Mouse (Mus musculus): Measurements from ENCODE around the gene Itgb5.

Itgb5 gene

GRCm38 (mm10) chr16:33879556-33879955 lies 50.1 kb downstream of the Itgb5 start:
- DNase-seq = peak; percentile 60

GRCm38 (mm10) chr16:33880765-33881164 lies 51.3 kb downstream of the Itgb5 start:
- DNase-seq = no peak

- DNase-seq = no peak
Observed at GRCm38 (mm10) chr16:33882540-33882939, 53.1 kb downstream of the Itgb5 start.

GRCm38 (mm10) chr16:33883046-33883975 lies 53.8 kb downstream of the Itgb5 start:
- DNase-seq = no peak

GRCm38 (mm10) chr16:33884201-33884600 lies 54.7 kb downstream of the Itgb5 start:
- DNase-seq = no peak

- no peak for DNase-seq
Observed at GRCm38 (mm10) chr16:33885021-33885471, 55.6 kb downstream of the Itgb5 start.

- no peak for DNase-seq
Observed at GRCm38 (mm10) chr16:33885671-33886328, 56.3 kb downstream of the Itgb5 start.

- no peak for DNase-seq
Observed at GRCm38 (mm10) chr16:33886665-33887064, 57.2 kb downstream of the Itgb5 start.

- DNase-seq = no peak
Observed at GRCm38 (mm10) chr16:33887981-33888380, 58.5 kb downstream of the Itgb5 start.

- DNase-seq = no peak
Observed at GRCm38 (mm10) chr16:33889000-33889607, 59.6 kb downstream of the Itgb5 start.

GRCm38 (mm10) chr16:33891099-33891498 lies 61.6 kb downstream of the Itgb5 start:
- no peak for DNase-seq

- peak; percentile 64 for DNase-seq
Observed at GRCm38 (mm10) chr16:33891561-33892281, 62.3 kb downstream of the Itgb5 start.

GRCm38 (mm10) chr16:33892539-33892938 lies 63.1 kb downstream of the Itgb5 start:
- DNase-seq = no peak

- DNase-seq = no peak
Observed at GRCm38 (mm10) chr16:33893796-33894195, 64.3 kb downstream of the Itgb5 start.

GRCm38 (mm10) chr16:33894449-33894848 lies 65.0 kb downstream of the Itgb5 start:
- no peak for DNase-seq

- DNase-seq = no peak
Observed at GRCm38 (mm10) chr16:33895690-33896089, 66.2 kb downstream of the Itgb5 start.

- no peak for DNase-seq
Observed at GRCm38 (mm10) chr16:33896801-33897200, 67.3 kb downstream of the Itgb5 start.

GRCm38 (mm10) chr16:33903664-33904441 lies 74.4 kb downstream of the Itgb5 start:
- no peak for DNase-seq

- DNase-seq = no peak
Observed at GRCm38 (mm10) chr16:33904553-33904952, 75.1 kb downstream of the Itgb5 start.

- DNase-seq = no peak
Observed at GRCm38 (mm10) chr16:33908239-33908638, 78.8 kb downstream of the Itgb5 start.

GRCm38 (mm10) chr16:33914997-33915396 lies 85.5 kb downstream of the Itgb5 start:
- DNase-seq = no peak
